Mouse (Mus musculus) heart, postnatal 0 days (tissue): ENCODE measurements around the gene Dner.

Experiments used
- CTCF ChIP-seq: IDR thresholded peaks from 2 replicates; pipeline ENCODE4 v1.5.1; 2016; ENCODE audit warnings: antibody characterized with exemption, control low read depth, low read depth
- EP300 ChIP-seq: IDR thresholded peaks from 2 replicates; pipeline ENCODE4 v1.6.1; 2016; ENCODE audit warnings: antibody characterized with exemption, low read depth

GRCm38 (mm10) chr1:84362209-84362608, 333.8 kb downstream of the Dner start:
- TF ChIP-seq EP300, result no peak
- no peak for TF ChIP-seq CTCF
